Mouse (Mus musculus) right cerebral cortex, adult 2 months (tissue): ENCODE measurements around the gene Osm.

Experiments used
- DNase-seq, 2 experiments: peaks; one replicate each; pipeline ENCODE4 v3.0.0; 2021 to 2022; ENCODE audit warnings: low spot score in 2 of 2

Osm gene

GRCm38 (mm10) chr11:4215061-4215460 lies 21.2 kb upstream of the Osm start:
- no peak for DNase-seq

DNA sequence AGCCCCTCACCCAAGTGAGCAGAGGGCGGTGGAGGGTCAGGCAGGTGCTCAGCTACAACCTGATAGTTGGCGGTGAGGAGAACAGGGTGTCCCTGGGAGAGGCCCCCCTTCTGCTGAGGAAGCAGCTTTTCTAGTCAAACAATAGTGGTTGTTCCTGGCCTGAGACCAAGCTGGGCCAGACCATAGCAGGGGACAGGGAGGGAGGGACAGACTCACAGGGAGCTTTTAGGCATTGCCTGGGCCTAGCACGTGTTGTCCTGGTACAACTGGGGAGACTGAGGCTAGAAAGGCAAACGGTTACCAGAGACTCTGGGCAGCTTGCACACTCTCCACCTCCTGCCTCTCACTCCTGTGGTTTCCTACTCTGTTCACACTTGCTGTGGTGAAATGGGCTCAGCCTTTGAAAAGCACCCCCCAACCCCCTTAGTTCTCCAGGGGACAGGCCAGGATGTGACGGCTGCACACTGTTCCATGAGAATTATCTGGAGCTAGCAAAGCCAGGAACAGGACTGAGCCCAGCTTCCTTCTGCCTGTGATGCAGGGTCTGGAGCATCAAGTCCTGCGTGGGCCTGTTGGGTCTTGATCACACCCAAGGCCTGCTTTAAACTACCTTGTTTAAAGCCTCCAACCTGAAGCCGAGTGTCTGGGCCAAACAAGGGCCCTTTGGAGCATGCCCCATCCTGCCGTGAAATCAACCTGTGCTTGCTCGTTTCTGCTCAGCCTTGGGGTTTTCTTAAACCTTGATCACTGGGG lies 19.8 kb upstream of the Osm start:
- no peak for DNase-seq

- peak; percentile 52 to 70 for DNase-seq
Observed at GRCm38 (mm10) chr11:4217914-4218629, 18.1 kb upstream of the Osm start, which contains the start of gene Castor1. Gene Castor1 (plus strand): TSS chr11:4218225.

DNA sequence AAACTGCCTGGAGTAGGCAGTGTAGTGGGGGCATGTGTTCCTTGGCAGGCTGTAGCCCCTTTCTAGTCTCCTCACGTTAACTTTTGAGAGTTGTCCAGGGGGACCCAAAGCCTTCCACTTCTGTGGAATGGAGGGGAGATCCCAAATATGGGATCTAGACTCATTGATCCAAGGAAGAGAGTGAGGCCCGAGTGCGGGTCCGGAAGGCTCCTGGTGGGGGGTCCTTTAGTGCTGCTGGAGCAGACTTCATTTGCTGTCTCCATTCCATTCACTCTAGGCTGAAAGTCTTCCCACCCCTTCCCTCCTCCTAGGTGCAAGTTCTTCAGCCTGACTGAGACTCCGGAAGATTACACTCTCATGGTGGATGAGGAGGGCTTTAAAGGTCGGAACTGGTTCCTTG lies 17.6 kb upstream of the Osm start:
- no peak for DNase-seq

- peak; percentile 83 for DNase-seq
Observed at GRCm38 (mm10) chr11:4219317-4219751, 16.9 kb upstream of the Osm start.

- DNase-seq: peak; percentile 16 to 25
Observed at GRCm38 (mm10) chr11:4219908-4220307, 16.3 kb upstream of the Osm start.

DNA sequence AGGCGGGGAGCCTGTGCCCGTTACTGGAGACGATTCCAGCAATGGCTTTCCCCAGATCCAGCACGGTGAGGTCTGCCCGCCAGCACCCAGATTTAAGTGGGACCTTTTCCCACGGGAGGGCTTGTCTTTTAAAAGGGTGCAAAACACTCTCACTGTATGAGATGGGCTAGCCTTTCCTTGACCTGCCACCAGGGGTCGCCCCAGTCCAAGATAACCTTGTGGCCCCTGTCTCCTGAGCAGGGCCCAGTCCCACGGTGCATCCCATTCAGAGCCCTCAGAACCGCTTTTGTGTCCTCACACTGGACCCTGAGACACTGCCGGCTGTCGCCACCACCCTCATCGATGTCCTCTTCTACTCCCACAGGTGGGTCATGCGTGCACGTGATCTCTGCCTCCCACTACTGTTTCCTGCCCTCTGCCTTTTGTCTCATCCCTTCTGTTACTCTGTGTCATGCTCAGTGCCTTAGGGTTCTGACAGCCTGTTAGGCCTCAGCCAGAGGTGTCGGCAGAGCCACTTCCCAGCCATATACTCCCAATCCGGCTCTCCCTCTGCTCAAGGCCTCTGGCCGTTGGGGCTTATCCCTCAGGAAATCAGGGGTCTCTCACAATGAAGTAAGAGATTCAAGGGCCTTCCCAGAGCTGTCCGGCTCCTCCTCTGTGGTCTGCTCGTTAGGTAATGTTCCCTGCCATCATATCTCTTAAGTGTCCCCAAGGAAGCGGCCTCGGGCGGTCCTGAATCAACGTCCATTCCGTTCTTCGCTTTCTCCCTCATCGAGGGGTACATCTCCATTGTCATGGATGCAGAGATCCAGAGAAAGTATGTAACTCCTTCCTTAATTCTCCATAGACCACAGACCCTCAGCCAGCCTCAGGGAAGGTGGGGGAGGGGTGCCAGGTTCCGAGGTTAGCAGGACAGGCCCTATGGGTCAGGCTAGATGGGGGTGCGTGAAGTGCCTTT lies 15.5 kb upstream of the Osm start:
- DNase-seq: peak; percentile 61 to 64

DNA sequence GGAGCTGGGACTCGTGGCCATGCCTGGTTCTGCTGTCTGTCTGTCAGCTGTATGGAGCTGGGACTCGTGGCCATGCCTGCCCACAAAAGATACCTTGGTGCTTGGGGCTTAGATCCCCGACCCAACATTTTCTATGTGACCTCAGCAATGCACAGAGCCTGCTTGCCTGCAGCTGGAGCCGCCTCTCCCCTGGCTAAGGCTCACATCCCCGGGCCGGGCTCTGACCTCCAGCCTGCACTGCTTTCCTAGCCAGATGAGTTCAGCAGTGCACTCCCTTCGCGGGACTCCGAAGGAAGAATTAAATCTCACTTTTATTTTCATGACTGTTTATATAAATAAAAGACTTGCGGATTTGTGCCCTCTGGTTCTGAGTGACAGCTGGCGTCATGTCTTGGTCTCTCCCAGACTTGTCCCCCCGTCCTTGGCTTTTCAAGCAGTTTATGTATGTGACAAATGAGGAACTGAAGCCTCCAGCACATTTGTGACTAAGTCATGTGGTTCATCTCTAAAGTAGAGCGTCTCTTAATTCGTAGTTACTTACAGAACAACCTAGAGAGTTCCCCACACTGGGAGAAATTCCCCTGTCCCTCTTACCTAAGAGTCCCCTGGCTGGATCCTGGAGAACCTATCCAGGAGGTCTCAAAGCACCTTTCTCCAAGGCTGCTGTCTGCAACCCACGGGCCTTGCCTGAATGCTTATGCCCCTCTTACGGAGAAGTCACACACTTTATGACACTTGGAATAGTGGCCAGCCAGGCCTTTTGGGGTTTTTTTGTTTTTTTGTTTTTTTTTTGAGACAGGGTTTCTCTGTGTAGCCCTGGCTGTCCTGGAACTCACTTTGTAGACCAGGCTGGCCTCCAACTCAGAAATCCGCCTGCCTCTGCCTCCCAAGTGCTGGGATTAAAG lies 13.9 kb upstream of the Osm start:
- no peak for DNase-seq

- no peak for DNase-seq
Observed at GRCm38 (mm10) chr11:4223393-4224188, 12.6 kb upstream of the Osm start.

DNA sequence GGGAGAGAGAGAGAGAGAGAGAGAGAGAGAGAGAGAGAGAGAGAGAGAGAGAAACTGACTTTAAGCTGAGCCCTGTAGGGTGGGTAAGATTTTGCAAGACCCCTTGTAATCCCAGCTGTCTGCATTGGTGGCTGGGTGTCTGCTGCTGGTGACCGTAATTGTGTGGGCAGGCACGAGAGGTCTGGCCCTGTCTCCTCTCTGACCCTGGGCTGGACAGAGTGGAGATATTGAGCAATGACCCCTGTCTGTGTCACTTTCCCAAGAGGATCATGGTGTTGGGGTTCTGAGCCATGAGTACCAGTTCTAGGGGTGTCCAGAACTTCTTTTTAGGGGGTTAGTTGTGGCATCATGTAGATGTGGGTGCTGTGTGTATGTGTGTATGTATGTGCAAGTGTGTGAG lies 12.0 kb upstream of the Osm start:
- DNase-seq: no peak

DNA sequence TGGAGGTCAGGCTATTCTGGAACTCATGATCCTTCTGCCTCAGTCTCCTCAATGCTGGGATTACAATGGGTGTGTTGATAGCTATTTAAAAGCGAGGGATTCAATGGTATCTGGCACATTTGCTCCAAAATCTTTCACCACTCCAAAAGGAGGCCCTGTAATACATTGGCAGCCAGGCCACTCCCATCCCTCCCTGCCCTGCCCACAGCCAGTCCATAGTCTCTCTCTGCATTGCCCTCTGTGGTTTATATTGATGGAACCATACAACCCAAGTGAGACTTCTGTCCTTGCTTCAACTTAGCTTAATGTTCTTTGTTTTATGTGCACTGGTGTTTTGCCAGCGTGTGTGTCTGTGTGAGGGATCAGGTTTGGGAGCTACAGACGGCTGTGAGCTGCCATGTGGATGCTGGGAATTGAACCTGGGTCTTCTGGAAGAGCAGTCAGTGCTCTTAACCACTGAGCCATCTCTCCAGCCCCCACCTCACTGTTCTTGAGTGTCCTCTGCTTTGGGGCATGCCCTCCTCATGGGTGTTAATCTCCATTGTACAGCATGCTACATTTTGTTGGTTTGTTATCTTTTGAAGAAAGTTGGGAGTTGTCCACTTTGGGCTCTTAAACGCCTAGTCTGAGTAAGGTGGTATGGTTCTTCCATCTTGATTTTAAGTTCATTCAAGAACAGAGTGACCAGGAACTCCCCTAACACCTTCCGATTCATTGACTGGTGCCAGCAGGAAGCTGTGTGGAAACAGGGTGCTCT lies 9.5 kb upstream of the Osm start:
- no peak for DNase-seq

DNA sequence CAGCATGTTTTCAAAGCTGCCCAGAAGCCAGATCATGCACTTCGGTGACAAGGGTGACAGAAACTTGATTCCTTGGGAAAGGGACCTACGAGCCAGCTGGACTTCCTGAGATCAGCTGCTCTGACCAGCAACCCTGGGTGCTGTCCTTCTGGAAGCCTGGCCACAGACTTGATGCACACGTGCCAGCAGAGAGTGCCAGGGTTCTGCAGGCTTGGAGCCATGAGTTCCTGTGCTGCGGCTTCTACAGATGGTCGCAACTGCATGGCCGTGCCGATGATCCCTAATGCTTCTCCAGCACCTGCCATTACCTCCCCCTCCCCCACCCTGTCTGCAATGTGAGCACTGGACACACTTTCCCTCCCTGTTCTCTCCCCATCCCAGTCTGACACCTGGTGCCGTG lies 7.8 kb upstream of the Osm start:
- DNase-seq: no peak

DNA sequence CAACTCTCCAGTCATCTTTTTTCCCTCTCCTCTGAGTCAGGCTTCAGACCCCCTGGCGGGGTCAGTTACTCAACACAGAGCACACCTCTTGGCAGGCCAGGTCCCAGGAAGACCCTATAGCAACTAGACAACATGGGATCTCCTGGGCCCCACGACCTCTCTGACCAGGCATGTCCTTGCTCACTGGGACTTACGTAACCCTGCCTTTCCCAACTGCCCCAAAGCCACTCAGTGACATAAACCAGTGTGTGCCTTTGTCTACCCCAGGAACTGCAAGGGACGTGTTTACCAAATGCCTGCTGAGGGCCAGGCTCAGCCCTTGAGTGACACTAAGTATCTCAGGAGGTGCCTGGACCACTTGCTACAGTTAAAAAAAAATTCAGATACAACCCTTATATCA lies 6.4 kb upstream of the Osm start:
- no peak for DNase-seq

DNA sequence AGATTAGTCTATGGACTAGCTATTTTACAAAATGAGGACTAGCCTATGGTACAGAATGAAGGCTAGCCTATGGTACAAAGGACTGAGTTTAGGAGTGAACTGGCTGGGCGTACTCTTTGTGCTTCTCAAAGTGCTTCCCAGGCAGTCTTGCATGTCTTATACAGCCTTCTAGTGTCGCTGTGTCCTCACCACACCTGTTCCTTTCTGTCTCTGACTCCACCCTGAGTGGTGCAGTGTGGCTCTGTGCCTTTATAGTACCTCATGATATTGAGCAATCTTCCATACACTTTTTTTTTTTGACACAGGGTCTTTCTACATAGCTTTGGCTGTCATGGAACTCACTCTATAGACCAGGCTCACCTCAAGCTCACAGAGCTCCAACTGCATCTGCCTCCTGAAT lies 4.8 kb upstream of the Osm start:
- DNase-seq: no peak

GRCm38 (mm10) chr11:4232644-4233043 lies 3.6 kb upstream of the Osm start:
- DNase-seq: no peak

DNA sequence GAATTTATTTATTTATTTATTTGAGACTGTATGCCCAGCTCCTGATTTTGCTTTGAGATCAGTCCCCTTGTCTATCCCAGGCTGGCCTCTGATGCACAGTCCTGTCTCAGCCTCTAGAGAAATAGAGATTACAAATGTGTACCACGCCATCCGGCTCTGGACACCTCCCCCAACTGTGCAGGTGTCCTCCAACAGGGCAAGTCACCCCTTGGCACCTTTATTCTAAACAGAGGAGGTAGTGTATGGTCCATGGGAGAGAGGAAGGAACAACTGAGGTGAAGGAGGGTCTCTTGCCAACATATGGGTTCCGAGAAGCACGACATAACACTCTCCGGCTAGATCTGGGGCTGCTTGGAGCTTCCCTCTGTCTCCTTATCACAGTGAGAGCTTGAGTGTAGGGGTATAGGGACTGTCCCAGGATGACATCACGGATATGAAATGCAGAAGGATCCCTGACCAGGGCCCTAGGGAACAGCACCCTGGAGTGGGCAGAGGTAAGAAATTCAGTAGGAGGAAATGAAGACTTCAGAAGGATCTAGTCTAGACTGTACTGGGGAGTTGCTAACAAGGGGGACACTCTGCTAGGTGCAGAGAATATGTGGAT lies 1.1 kb upstream of the Osm start:
- DNase-seq: no peak

GRCm38 (mm10) chr11:4236546-4237067 lies 387 bp downstream of the Osm start:
- no peak for DNase-seq

- no peak for DNase-seq
Observed at GRCm38 (mm10) chr11:4237389-4237912, 1.2 kb downstream of the Osm start.

- DNase-seq: no peak
Observed at GRCm38 (mm10) chr11:4238167-4238566, 1.9 kb downstream of the Osm start.
